Mouse (Mus musculus): ENCODE results near the gene Ptgdr2. TPM values are rescaled to one million over a fixed set of nuclear protein-coding genes. Genes with fewer than 3 reads are reported as not detected.
A peak's percentile ranks its signal among the peaks of the same experiment; 100 is the strongest.

The Ptgdr2 gene
- polyA plus RNA-seq, 1 experiment: not detected

GRCm38 (mm10) chr19:10940801-10941457 is 4.0 kb downstream of the Ptgdr2 start:
- no peak for TF ChIP-seq POLR2A (IDR thresholded peaks at IDR 0.05; ENCODE audit: insufficient read depth, low read depth, low read length)
- TF ChIP-seq CTCF (IDR thresholded peaks at IDR 0.05; ENCODE audit: insufficient read depth, low read depth, low read length): no peak
- Histone ChIP-seq H3K4me1 (ENCODE audit: control insufficient read depth, insufficient read depth, low read length) (peaks cover 12% of the 10 kb centered on the region), H3K4me3 (ENCODE audit: insufficient read depth, low read depth, low read length) (peak overlapping the region; percentile 33), H3K27ac (ENCODE audit: insufficient read depth, low read depth, low read length) (no peak overlapping the region)
- 6% methylated on average over 40 of the region's 40 CpGs for WGBS

- H3K4me1 ChIP-seq (ENCODE audit: control insufficient read depth, insufficient read depth, low read length): peaks cover 28% of the 10 kb centered on the region
- TF ChIP-seq POLR2A (IDR thresholded peaks at IDR 0.05; ENCODE audit: insufficient read depth, low read depth, low read length) (no peak), CTCF (IDR thresholded peaks at IDR 0.05; ENCODE audit: insufficient read depth, low read depth, low read length) (no peak)
- 90% methylated on average over 3 of the region's 3 CpGs for WGBS
Measured at GRCm38 (mm10) chr19:10943955-10944354, 7.0 kb downstream of the Ptgdr2 start.

GRCm38 (mm10) chr19:10946506-10946905 is 9.5 kb downstream of the Ptgdr2 start:
- WGBS: 79% methylated on average over 3 of the region's 3 CpGs
- no peak overlapping the region for H3K27ac ChIP-seq (ENCODE audit: insufficient read depth, low read depth, low read length)
- no peak overlapping the region for H3K4me3 ChIP-seq (ENCODE audit: insufficient read depth, low read depth, low read length)
- no peak for TF ChIP-seq POLR2A (IDR thresholded peaks at IDR 0.05; ENCODE audit: insufficient read depth, low read depth, low read length)
- TF ChIP-seq CTCF (IDR thresholded peaks at IDR 0.05; ENCODE audit: insufficient read depth, low read depth, low read length): no peak
- H3K4me1 ChIP-seq (ENCODE audit: control insufficient read depth, insufficient read depth, low read length): peaks cover 16% of the 10 kb centered on the region

More at GRCm38 (mm10) chr19:10943955-10944354, 7.0 kb downstream of the Ptgdr2 start:
- H3K4me3 ChIP-seq (ENCODE audit: insufficient read depth, low read depth, low read length): no peak overlapping the region
- H3K27ac ChIP-seq (ENCODE audit: insufficient read depth, low read depth, low read length): no peak overlapping the region

GRCm38 (mm10) chr19:10947219-10947618 is 10.3 kb downstream of the Ptgdr2 start:
- Histone ChIP-seq H3K4me1 (ENCODE audit: control insufficient read depth, insufficient read depth, low read length) (peaks cover 16% of the 10 kb centered on the region), H3K4me3 (ENCODE audit: insufficient read depth, low read depth, low read length) (no peak overlapping the region), H3K27ac (ENCODE audit: insufficient read depth, low read depth, low read length) (no peak overlapping the region)
- 84% methylated on average over 5 of the region's 5 CpGs for WGBS
- TF ChIP-seq POLR2A (IDR thresholded peaks at IDR 0.05; ENCODE audit: insufficient read depth, low read depth, low read length): no peak
- TF ChIP-seq CTCF (IDR thresholded peaks at IDR 0.05; ENCODE audit: insufficient read depth, low read depth, low read length): no peak

GRCm38 (mm10) chr19:10948416-10948815 is 11.5 kb downstream of the Ptgdr2 start:
- TF ChIP-seq POLR2A (IDR thresholded peaks at IDR 0.05; ENCODE audit: insufficient read depth, low read depth, low read length) (no peak), CTCF (IDR thresholded peaks at IDR 0.05; ENCODE audit: insufficient read depth, low read depth, low read length) (no peak)
- H3K4me1 ChIP-seq (ENCODE audit: control insufficient read depth, insufficient read depth, low read length): peaks cover 19% of the 10 kb centered on the region
- WGBS: 1% methylated on average over 20 of the region's 20 CpGs
- peak overlapping the region; percentile 52 for H3K4me3 ChIP-seq (ENCODE audit: insufficient read depth, low read depth, low read length)
- H3K27ac ChIP-seq (ENCODE audit: insufficient read depth, low read depth, low read length): no peak overlapping the region

GRCm38 (mm10) chr19:10949112-10949511 is 12.2 kb downstream of the Ptgdr2 start, which contains the start of gene Ccdc86:
Ccdc86 (minus strand) TSS chr19:10949266.
- Histone ChIP-seq H3K27ac (ENCODE audit: insufficient read depth, low read depth, low read length) (peak within 1 kb of the TSS; percentile 41; the same call in 1 of the 2 replicates), H3K4me3 (ENCODE audit: insufficient read depth, low read depth, low read length) (peak within 1 kb of the TSS; percentile 52), H3K4me1 (ENCODE audit: control insufficient read depth, insufficient read depth, low read length) (peaks cover 19% of the 10 kb centered on the region)
- WGBS: under 1% methylated on average over 30 of the region's 30 CpGs
- TF ChIP-seq POLR2A (IDR thresholded peaks at IDR 0.05; ENCODE audit: insufficient read depth, low read depth, low read length) (0 out of 2 replicates have a peak, but pooled peaks have one; percentile 16), CTCF (IDR thresholded peaks at IDR 0.05; ENCODE audit: insufficient read depth, low read depth, low read length) (no peak)

GRCm38 (mm10) chr19:10949558-10949957 is 12.6 kb downstream of the Ptgdr2 start:
- Histone ChIP-seq H3K4me3 (ENCODE audit: insufficient read depth, low read depth, low read length) (peak overlapping the region; percentile 25), H3K27ac (ENCODE audit: insufficient read depth, low read depth, low read length) (peak overlapping the region; percentile 41; the same call in 1 of the 2 replicates), H3K4me1 (ENCODE audit: control insufficient read depth, insufficient read depth, low read length) (peaks cover 19% of the 10 kb centered on the region)
- TF ChIP-seq CTCF (IDR thresholded peaks at IDR 0.05; ENCODE audit: insufficient read depth, low read depth, low read length): no peak
- TF ChIP-seq POLR2A (IDR thresholded peaks at IDR 0.05; ENCODE audit: insufficient read depth, low read depth, low read length): no peak
- WGBS: 20% methylated on average over 9 of the region's 9 CpGs

GRCm38 (mm10) chr19:10952021-10952939 is 15.3 kb downstream of the Ptgdr2 start:
- peaks cover 12% of the 10 kb centered on the region for H3K4me1 ChIP-seq (ENCODE audit: control insufficient read depth, insufficient read depth, low read length)
- no peak for TF ChIP-seq CTCF (IDR thresholded peaks at IDR 0.05; ENCODE audit: insufficient read depth, low read depth, low read length)
- no peak for TF ChIP-seq POLR2A (IDR thresholded peaks at IDR 0.05; ENCODE audit: insufficient read depth, low read depth, low read length)
- WGBS: 33% methylated on average over 11 of the region's 11 CpGs
- no peak overlapping the region for H3K4me3 ChIP-seq (ENCODE audit: insufficient read depth, low read depth, low read length)
- H3K27ac ChIP-seq (ENCODE audit: insufficient read depth, low read depth, low read length): no peak overlapping the region; the same call in 1 of the 2 replicates
